Mouse (Mus musculus) ES-E14 (cell line): ENCODE measurements at regions not wholly inside any gene's neighbourhood (a gene's known extent, or its start where the extent isn't known, plus 50 kb on each side); places are given as distances from the start of the nearest gene placed in this dataset.

Experiments
- MAFK ChIP-seq: IDR thresholded peaks from 2 replicates; pipeline ENCODE4 v1.6.1; 2014; ENCODE audit warnings: mild to moderate bottlenecking, low read depth, low read length, inconsistent platforms; ENCODE audit not compliant: insufficient read depth
- ZNF384 ChIP-seq: IDR thresholded peaks from 2 replicates; pipeline ENCODE4 v1.6.1; 2012; ENCODE audit warnings: low read depth, low read length, inconsistent platforms

DNA sequence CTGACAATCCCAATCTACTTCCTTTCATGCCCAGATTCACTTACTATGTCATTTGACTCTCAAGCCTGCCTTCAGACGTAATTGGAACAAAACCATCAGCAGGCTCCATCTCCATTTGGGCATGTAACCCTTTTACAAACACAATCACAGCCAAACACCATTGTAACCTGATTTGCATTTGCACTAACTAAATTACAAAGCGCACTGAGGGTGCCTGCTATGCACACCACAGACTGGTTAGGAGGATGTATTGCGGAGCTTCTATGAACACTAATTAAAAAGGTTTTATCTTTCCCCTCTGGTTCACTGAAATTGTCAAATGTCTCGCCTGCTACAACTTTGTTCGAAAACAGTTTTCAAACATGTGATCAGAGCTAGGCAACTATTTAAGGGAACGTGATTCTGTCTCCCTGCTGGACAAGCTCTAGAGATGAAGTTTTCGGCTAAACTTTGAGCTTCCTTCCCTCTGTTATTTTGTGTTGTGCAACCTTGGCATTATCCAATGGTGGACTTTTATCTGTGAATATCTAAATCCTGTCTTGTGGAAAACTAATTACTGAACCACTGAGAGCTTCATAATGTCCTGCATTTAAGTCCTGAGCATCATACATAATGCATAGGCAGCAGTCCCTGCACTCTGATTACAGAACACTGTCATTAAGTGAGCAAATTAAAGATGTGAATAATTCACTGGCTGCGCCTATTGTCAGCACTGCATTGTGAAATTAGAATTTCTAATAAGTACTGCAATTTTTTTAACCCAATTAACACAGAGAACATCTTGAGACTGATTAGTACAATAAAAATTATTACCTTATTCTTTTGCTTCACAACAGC is 66.9 kb upstream of the Mms22l start:
- TF ChIP-seq ZNF384, result no peak
- TF ChIP-seq MAFK, result no peak
